Mouse (Mus musculus) liver, adult 2 months (tissue): ENCODE measurements around the gene Eva1b.

Source experiments
- CTCF ChIP-seq: fragments of 200-500 bp; IDR thresholded peaks from 2 replicates; pipeline ENCODE4 v1.5.1; 2011; ENCODE audit warnings: low read depth, low read length, control low read depth
- POLR2A ChIP-seq: fragments of 200-500 bp; IDR thresholded peaks from 2 replicates; pipeline ENCODE4 v1.6.1; 2011; ENCODE audit warnings: low read length, control low read depth; ENCODE audit not compliant: insufficient read depth; ENCODE audit errors: extremely low read depth

DNA sequence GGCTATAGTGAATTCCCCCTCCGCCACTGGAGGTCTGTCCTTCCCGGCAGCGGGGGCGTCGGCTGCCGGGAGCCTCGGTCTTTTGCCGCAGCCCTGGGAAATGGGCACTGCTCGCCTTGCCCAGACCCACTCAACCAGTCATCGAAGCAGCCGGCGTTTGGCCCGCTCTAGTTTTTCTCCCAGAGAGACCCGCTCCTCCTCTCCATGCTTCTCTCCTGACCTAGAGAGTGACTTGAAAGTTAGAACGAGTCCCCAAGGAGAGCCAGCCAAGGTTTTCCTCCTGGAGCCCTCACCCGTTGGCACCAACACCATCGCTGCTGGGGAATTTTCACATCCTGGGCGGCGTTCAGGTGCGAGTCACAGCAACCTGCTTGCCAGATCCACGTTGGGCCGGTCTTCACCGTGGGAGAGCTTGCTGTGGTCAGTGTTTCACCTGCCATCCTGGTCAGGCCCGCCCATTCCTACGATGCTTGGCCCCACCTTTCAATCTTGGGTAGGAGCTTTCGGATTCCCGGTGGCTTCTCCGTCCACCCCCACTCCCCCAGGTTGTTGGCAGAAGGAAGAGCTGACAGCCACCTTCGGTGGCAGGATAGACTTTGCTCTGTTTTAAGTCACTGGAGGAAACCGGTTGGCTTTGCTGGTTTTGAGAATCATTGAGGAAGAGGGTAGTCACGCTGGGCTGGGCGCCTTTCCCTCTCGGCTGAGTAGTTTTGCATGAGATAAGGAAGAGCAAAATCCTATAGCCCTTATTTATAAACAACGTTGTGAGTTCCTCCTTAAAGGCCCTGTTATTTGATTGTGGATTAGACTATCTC lies 43.1 kb upstream of the Eva1b start:
- TF ChIP-seq POLR2A (no peak; the same call in 1 of the 2 replicates), CTCF (no peak)
